Mouse (Mus musculus) CD4-positive, CD25-positive, alpha-beta regulatory T cell (primary cell): ENCODE results near the gene Dock9. TPM values are rescaled to one million over a fixed set of nuclear protein-coding genes. Genes with fewer than 3 reads are reported as not detected.

Source experiments
- polyA plus RNA-seq: library from polyadenylated mRNA; unstranded; fragments of 100-300 nt; shearing (Covaris generic); gene quantifications from one replicate; pipeline ENCODE4 v1.2.1, GENCODE M21; 2017

The Dock9 gene
- 7.3 TPM for polyA plus RNA-seq

GRCm38 (mm10) chr14:121797457-121798410 is at the start of gene Dock9:
Gene Dock9 (minus strand): TSS chr14:121797837.

DNA sequence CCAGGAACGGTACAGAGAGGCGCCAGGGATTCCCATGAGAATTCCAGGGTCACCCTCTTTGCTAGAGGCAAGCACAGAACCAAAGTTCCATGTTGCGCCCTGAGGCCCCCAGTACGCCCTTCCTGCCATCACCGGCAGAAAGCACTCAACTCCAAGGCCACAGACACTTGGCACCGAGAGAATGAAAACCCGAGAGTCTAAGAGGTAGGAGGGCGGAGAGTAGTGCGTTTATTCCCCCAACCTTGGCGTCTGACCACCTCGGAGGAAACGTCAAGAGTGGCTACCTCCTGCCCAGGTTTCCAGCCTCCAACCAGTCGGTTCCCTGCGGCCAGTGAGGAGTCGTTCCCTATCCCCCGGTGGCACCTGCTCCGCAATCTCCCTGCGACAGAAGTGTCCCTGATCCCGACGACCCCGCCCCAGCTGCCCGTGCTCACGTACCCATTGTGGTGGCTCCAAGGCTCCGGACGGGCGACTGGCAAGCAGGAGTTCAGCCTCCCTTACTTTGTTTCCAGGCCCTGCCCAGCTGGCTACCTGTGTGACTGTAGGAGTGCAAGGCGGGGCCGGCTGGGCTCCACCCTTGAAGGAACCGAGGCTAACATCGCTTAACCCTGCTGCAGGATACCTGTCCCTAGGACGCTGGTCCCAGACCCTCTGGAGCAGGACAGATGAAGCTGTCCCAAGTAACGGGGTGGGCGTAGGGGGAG is 292.7 kb downstream of the Dock9 start, which contains the start of gene Slc15a1:
Slc15a1 (minus strand) TSS at position 472 of the 704 bp plus-strand sequence.

Other genes with a start within 250 kb of the Dock9 start
- gene Ubac2, start 80.8 kb upstream of the Dock9 start, polyA plus RNA-seq, result 189 TPM
- 97.4 TPM for gene Gpr18, start 117.9 kb upstream of the Dock9 start, polyA plus RNA-seq
- gene Gpr183, start 167.4 kb upstream of the Dock9 start, polyA plus RNA-seq, result 74.9 TPM
- gene Timm8a2, start 236.8 kb upstream of the Dock9 start, polyA plus RNA-seq, result 0.19 TPM